Mouse (Mus musculus): ENCODE results near the gene Psma6. TPM values are rescaled to one million over a fixed set of nuclear protein-coding genes. Genes with fewer than 3 reads are reported as not detected.

Psma6 gene
- polyA plus RNA-seq, 1 experiment: 147 TPM

GRCm38 (mm10) chr12:55435080-55435479, 51.1 kb downstream of the Psma6 start:
- TF ChIP-seq CTCF (IDR thresholded peaks at IDR 0.05; ENCODE audit: borderline replicate concordance, insufficient read depth, low read depth, low read length) (no peak), POLR2A (IDR thresholded peaks at IDR 0.05; ENCODE audit: borderline replicate concordance, insufficient read depth, low read length) (no peak)
- H3K4me3 ChIP-seq (replicated peaks; ENCODE audit: insufficient read depth, low read depth, low read length): no peak overlapping the region
- no peak for DNase-seq
- peaks cover 10% of the 10 kb centered on the region for H3K4me1 ChIP-seq (ENCODE audit: control insufficient read depth, insufficient read depth, low read length)
- 78% methylated on average over 1 of the region's 1 CpGs for WGBS
- H3K27me3 ChIP-seq (ENCODE audit: control insufficient read depth, insufficient read depth, low read length): no peaks in the 10 kb centered on the region
- no peak overlapping the region for H3K27ac ChIP-seq (ENCODE audit: insufficient read depth, low read length)

- Histone ChIP-seq H3K4me1 (ENCODE audit: control insufficient read depth, insufficient read depth, low read length) (peaks cover 10% of the 10 kb centered on the region), H3K4me3 (replicated peaks; ENCODE audit: insufficient read depth, low read depth, low read length) (no peak overlapping the region), H3K27ac (ENCODE audit: insufficient read depth, low read length) (no peak overlapping the region), H3K27me3 (ENCODE audit: control insufficient read depth, insufficient read depth, low read length) (no peaks in the 10 kb centered on the region)
- no peak for DNase-seq
- WGBS: 79% methylated on average over 13 of the region's 13 CpGs
- TF ChIP-seq POLR2A (IDR thresholded peaks at IDR 0.05; ENCODE audit: borderline replicate concordance, insufficient read depth, low read length) (no peak), CTCF (IDR thresholded peaks at IDR 0.05; ENCODE audit: borderline replicate concordance, insufficient read depth, low read depth, low read length) (no peak)
These were observed 53.3 kb downstream of the Psma6 start for GRCm38 (mm10) chr12:55437122-55437826.

GRCm38 (mm10) chr12:55438058-55438457, 54.0 kb downstream of the Psma6 start:
- H3K27ac ChIP-seq (ENCODE audit: insufficient read depth, low read length): peak overlapping the region; percentile 43; the same call in 1 of the 2 replicates
- DNase-seq: no peak
- H3K27me3 ChIP-seq (ENCODE audit: control insufficient read depth, insufficient read depth, low read length): no peaks in the 10 kb centered on the region
- H3K4me1 ChIP-seq (ENCODE audit: control insufficient read depth, insufficient read depth, low read length): peaks cover 11% of the 10 kb centered on the region
- 84% methylated on average over 10 of the region's 10 CpGs for WGBS
- no peak for TF ChIP-seq POLR2A (IDR thresholded peaks at IDR 0.05; ENCODE audit: borderline replicate concordance, insufficient read depth, low read length)
- TF ChIP-seq CTCF (IDR thresholded peaks at IDR 0.05; ENCODE audit: borderline replicate concordance, insufficient read depth, low read depth, low read length): no peak
- no peak overlapping the region for H3K4me3 ChIP-seq (replicated peaks; ENCODE audit: insufficient read depth, low read depth, low read length)

- 29% methylated on average over 11 of the region's 11 CpGs for WGBS
These were observed 54.7 kb downstream of the Psma6 start for GRCm38 (mm10) chr12:55438611-55439137.

GRCm38 (mm10) chr12:55440416-55440815, 56.4 kb downstream of the Psma6 start:
- H3K27ac ChIP-seq (ENCODE audit: insufficient read depth, low read length): no peak overlapping the region

More at GRCm38 (mm10) chr12:55438611-55439137, 54.7 kb downstream of the Psma6 start:
- TF ChIP-seq POLR2A (IDR thresholded peaks at IDR 0.05; ENCODE audit: borderline replicate concordance, insufficient read depth, low read length): no peak
- TF ChIP-seq CTCF (IDR thresholded peaks at IDR 0.05; ENCODE audit: borderline replicate concordance, insufficient read depth, low read depth, low read length): no peak
- H3K4me3 ChIP-seq (replicated peaks; ENCODE audit: insufficient read depth, low read depth, low read length): no peak overlapping the region
- DNase-seq: no peak
- peaks cover 13% of the 10 kb centered on the region for H3K4me1 ChIP-seq (ENCODE audit: control insufficient read depth, insufficient read depth, low read length)
- no peaks in the 10 kb centered on the region for H3K27me3 ChIP-seq (ENCODE audit: control insufficient read depth, insufficient read depth, low read length)
- H3K27ac ChIP-seq (ENCODE audit: insufficient read depth, low read length): peak overlapping the region; percentile 43; the same call in 1 of the 2 replicates

GRCm38 (mm10) chr12:55442245-55442644, 58.2 kb downstream of the Psma6 start:
- 94% methylated on average over 1 of the region's 1 CpGs for WGBS
- DNase-seq: no peak
- TF ChIP-seq CTCF (IDR thresholded peaks at IDR 0.05; ENCODE audit: borderline replicate concordance, insufficient read depth, low read depth, low read length) (no peak), POLR2A (IDR thresholded peaks at IDR 0.05; ENCODE audit: borderline replicate concordance, insufficient read depth, low read length) (no peak)
- peaks cover 26% of the 10 kb centered on the region for H3K4me1 ChIP-seq (ENCODE audit: control insufficient read depth, insufficient read depth, low read length)
- no peak overlapping the region for H3K27ac ChIP-seq (ENCODE audit: insufficient read depth, low read length)
- no peaks in the 10 kb centered on the region for H3K27me3 ChIP-seq (ENCODE audit: control insufficient read depth, insufficient read depth, low read length)
- H3K4me3 ChIP-seq (replicated peaks; ENCODE audit: insufficient read depth, low read depth, low read length): no peak overlapping the region

More at GRCm38 (mm10) chr12:55440416-55440815, 56.4 kb downstream of the Psma6 start:
- Histone ChIP-seq H3K4me3 (replicated peaks; ENCODE audit: insufficient read depth, low read depth, low read length) (no peak overlapping the region), H3K27me3 (ENCODE audit: control insufficient read depth, insufficient read depth, low read length) (no peaks in the 10 kb centered on the region), H3K4me1 (ENCODE audit: control insufficient read depth, insufficient read depth, low read length) (peaks cover 13% of the 10 kb centered on the region)
- no peak for DNase-seq
- TF ChIP-seq POLR2A (IDR thresholded peaks at IDR 0.05; ENCODE audit: borderline replicate concordance, insufficient read depth, low read length) (no peak), CTCF (IDR thresholded peaks at IDR 0.05; ENCODE audit: borderline replicate concordance, insufficient read depth, low read depth, low read length) (no peak)
- WGBS: 94% methylated on average over 5 of the region's 5 CpGs

- H3K4me1 ChIP-seq (ENCODE audit: control insufficient read depth, insufficient read depth, low read length): peaks cover 30% of the 10 kb centered on the region
- TF ChIP-seq CTCF (IDR thresholded peaks at IDR 0.05; ENCODE audit: borderline replicate concordance, insufficient read depth, low read depth, low read length) (no peak), POLR2A (IDR thresholded peaks at IDR 0.05; ENCODE audit: borderline replicate concordance, insufficient read depth, low read length) (no peak)
- peak in 1 of 2 experiments; percentile 45 for DNase-seq
- no peaks in the 10 kb centered on the region for H3K27me3 ChIP-seq (ENCODE audit: control insufficient read depth, insufficient read depth, low read length)
- H3K4me3 ChIP-seq (replicated peaks; ENCODE audit: insufficient read depth, low read depth, low read length): no peak overlapping the region
- 74% methylated on average over 9 of the region's 9 CpGs for WGBS
- H3K27ac ChIP-seq (ENCODE audit: insufficient read depth, low read length): no peak overlapping the region
These were observed 59.1 kb downstream of the Psma6 start for GRCm38 (mm10) chr12:55442861-55443850.
